Mouse (Mus musculus) forebrain, postnatal 0 days (tissue): Measurements from ENCODE around the gene Fcrla. TPM values are rescaled to one million over a fixed set of nuclear protein-coding genes. Genes with fewer than 3 reads are reported as not detected.
"Not testable (repeated sequence)": the region's sequence is repeated elsewhere in the genome, so short reads cannot be mapped to it uniquely, and the experiment has no call there.

Source experiments
- ATAC-seq: fragments of 200-750 bp; cut with Nextera tagmentation; 2 replicates; pipeline ENCODE4 v1.8.0; 2017; ENCODE audit warnings: mild to moderate bottlenecking, moderate library complexity
- DNase-seq: peaks from one replicate; pipeline ENCODE4 v3.0.0-alpha.2; 2015
- H3K27ac ChIP-seq: fragments of 300-500 bp; sonication (generic); 2 replicates; pipeline ENCODE4 v1.5.1; 2014; ENCODE audit warnings: low read depth, mild to moderate bottlenecking, antibody characterized with exemption, low read length, moderate library complexity, mixed read lengths
- H3K27me3 ChIP-seq: fragments of 300-500 bp; sonication (generic); 2 replicates; pipeline ENCODE4 v1.6.1; 2014; ENCODE audit warnings: mild to moderate bottlenecking, low read length, mixed read lengths; ENCODE audit not compliant: insufficient read depth
- H3K36me3 ChIP-seq: fragments of 300-500 bp; sonication (generic); 2 replicates; pipeline ENCODE4 v1.6.1; 2014; ENCODE audit warnings: mild to moderate bottlenecking, moderate library complexity; ENCODE audit not compliant: insufficient read depth
- H3K4me1 ChIP-seq: fragments of 300-500 bp; sonication (generic); 2 replicates; pipeline ENCODE4 v1.6.1; 2014; ENCODE audit warnings: antibody characterized with exemption; ENCODE audit not compliant: insufficient read depth
- H3K4me2 ChIP-seq: fragments of 300-500 bp; sonication (generic); 2 replicates; pipeline ENCODE4 v1.6.1; 2014; ENCODE audit warnings: low read depth, mild to moderate bottlenecking, moderate library complexity
- H3K4me3 ChIP-seq: fragments of 300-500 bp; sonication (generic); 2 replicates; pipeline ENCODE4 v1.5.1; 2014; ENCODE audit warnings: low read depth, low read length, mixed read lengths
- H3K9ac ChIP-seq: fragments of 300-500 bp; sonication (generic); 2 replicates; pipeline ENCODE4 v1.6.1; 2014; ENCODE audit warnings: mild to moderate bottlenecking
- H3K9me3 ChIP-seq: fragments of 300-500 bp; sonication (generic); 2 replicates; pipeline ENCODE4 v1.6.1; 2016; ENCODE audit warnings: low read length
- CTCF ChIP-seq: sonication (generic); IDR thresholded peaks from 2 replicates; pipeline ENCODE4 v1.5.1; 2016; ENCODE audit warnings: antibody characterized with exemption, control low read depth, low read depth
- WGBS: fragments of 180-500 bp; shearing (Covaris S2); extraction: QIAGEN DNeasy Blood & Tissue Kit; methylation state at CpG from one replicate; pipeline ENCODE4 v1.1.7; 2014; 5-methylcytosine and 5-hydroxymethylcytosine counted together
- polyA plus RNA-seq: library from polyadenylated mRNA; unstranded; fragments of >200 nt; fragmentation: Nextera tagmentation; extraction: Ambion mirVana; gene quantifications from 2 replicates; pipeline ENCODE4 v1.2.1, GENCODE M21; 2015
- total RNA-seq: library from RNA; depleted of rRNA; stranded (reverse); fragments of >200 nt; gene quantifications from 2 replicates; pipeline ENCODE4 v1.2.3, GENCODE M21; 2014

The Fcrla gene
- total and polyA plus RNA-seq, 2 experiments from 2014 or later: 0.11 TPM; not detected in 1

- DNase-seq (no peak), ATAC-seq (no peak)
- Histone ChIP-seq H3K27ac (no peak overlapping the region), H3K4me3 (no peak overlapping the region), H3K36me3 (no peaks in the 10 kb centered on the region), H3K4me1 (no peaks in the 10 kb centered on the region), H3K27me3 (no peaks in the 10 kb centered on the region), H3K9ac (no peak overlapping the region), H3K9me3 (no peaks in the 10 kb centered on the region), H3K4me2 (no peak overlapping the region)
- WGBS: 82% methylated on average over 3 of the region's 3 CpGs
- no peak for TF ChIP-seq CTCF
These were observed 23.4 kb upstream of the Fcrla start for GRCm38 (mm10) chr1:170950772-170951171.

- H3K27me3 ChIP-seq, H3K4me1 ChIP-seq, ATAC-seq, DNase-seq, H3K9ac ChIP-seq, H3K4me3 ChIP-seq, H3K27ac ChIP-seq, H3K4me2 ChIP-seq, H3K9me3 ChIP-seq, H3K36me3 ChIP-seq: not testable (repeated sequence)
- 94% methylated on average over 3 of the region's 9 CpGs for WGBS
These were observed 17.5 kb upstream of the Fcrla start for GRCm38 (mm10) chr1:170944908-170945307.

GRCm38 (mm10) chr1:170944151-170944550 lies 16.8 kb upstream of the Fcrla start:
- not testable (repeated sequence) for ATAC-seq, H3K27me3 ChIP-seq, H3K9me3 ChIP-seq, H3K36me3 ChIP-seq, H3K9ac ChIP-seq, H3K4me2 ChIP-seq, DNase-seq, H3K4me1 ChIP-seq, H3K4me3 ChIP-seq, H3K27ac ChIP-seq
- 94% methylated on average over 9 of the region's 9 CpGs for WGBS

- DNase-seq: no peak
- H3K4me3 ChIP-seq: no peak overlapping the region
- no peak for TF ChIP-seq CTCF
- H3K4me1 ChIP-seq: no peaks in the 10 kb centered on the region
- no peak for ATAC-seq
- H3K27ac ChIP-seq: no peak overlapping the region
- H3K9me3 ChIP-seq: no peaks in the 10 kb centered on the region
- WGBS: 89% methylated on average over 12 of the region's 12 CpGs
- no peak overlapping the region for H3K4me2 ChIP-seq
- no peak overlapping the region for H3K9ac ChIP-seq
- H3K27me3 ChIP-seq: no peaks in the 10 kb centered on the region
- H3K36me3 ChIP-seq: no peaks in the 10 kb centered on the region
These were observed 11.9 kb upstream of the Fcrla start for GRCm38 (mm10) chr1:170939255-170939654.

- Histone ChIP-seq H3K9me3 (no peaks in the 10 kb centered on the region), H3K9ac (no peak overlapping the region), H3K4me2 (no peak overlapping the region), H3K4me1 (no peaks in the 10 kb centered on the region), H3K27ac (no peak overlapping the region), H3K36me3 (no peaks in the 10 kb centered on the region), H3K27me3 (no peaks in the 10 kb centered on the region), H3K4me3 (no peak overlapping the region)
- ATAC-seq (no peak), DNase-seq (no peak)
- TF ChIP-seq CTCF: no peak
- 88% methylated on average over 2 of the region's 2 CpGs for WGBS
These were observed 7.0 kb upstream of the Fcrla start for GRCm38 (mm10) chr1:170934383-170934782.

GRCm38 (mm10) chr1:170933940-170934339 lies 6.6 kb upstream of the Fcrla start:
- H3K9me3 ChIP-seq: no peaks in the 10 kb centered on the region

GRCm38 (mm10) chr1:170933386-170933920 lies 6.1 kb upstream of the Fcrla start:
- Histone ChIP-seq H3K4me1 (no peaks in the 10 kb centered on the region), H3K4me3 (no peak overlapping the region), H3K9me3 (no peaks in the 10 kb centered on the region), H3K4me2 (no peak overlapping the region), H3K27me3 (no peaks in the 10 kb centered on the region), H3K27ac (no peak overlapping the region), H3K36me3 (no peaks in the 10 kb centered on the region), H3K9ac (no peak overlapping the region)
- 71% methylated on average over 6 of the region's 6 CpGs for WGBS
- DNase-seq (no peak), ATAC-seq (no peak)
- TF ChIP-seq CTCF: no peak

More at GRCm38 (mm10) chr1:170933940-170934339, 6.6 kb upstream of the Fcrla start:
- Histone ChIP-seq H3K27me3 (no peaks in the 10 kb centered on the region), H3K9ac (no peak overlapping the region), H3K36me3 (no peaks in the 10 kb centered on the region), H3K4me1 (no peaks in the 10 kb centered on the region), H3K4me2 (no peak overlapping the region), H3K4me3 (no peak overlapping the region), H3K27ac (no peak overlapping the region)
- no peak for ATAC-seq
- no peak for DNase-seq
- no peak for TF ChIP-seq CTCF
- WGBS: 94% methylated on average over 1 of the region's 1 CpGs

- H3K9me3 ChIP-seq: no peaks in the 10 kb centered on the region
- no peak overlapping the region for H3K4me2 ChIP-seq
- no peak overlapping the region for H3K9ac ChIP-seq
- H3K4me3 ChIP-seq: no peak overlapping the region
- H3K36me3 ChIP-seq: no peaks in the 10 kb centered on the region
- no peak for TF ChIP-seq CTCF
- H3K4me1 ChIP-seq: no peaks in the 10 kb centered on the region
- H3K27me3 ChIP-seq: no peaks in the 10 kb centered on the region
- WGBS: 85% methylated on average over 3 of the region's 3 CpGs
- ATAC-seq: no peak
- no peak overlapping the region for H3K27ac ChIP-seq
- no peak for DNase-seq
These were observed 4.7 kb upstream of the Fcrla start for GRCm38 (mm10) chr1:170932043-170932442.
